Mouse (Mus musculus): Measurements from ENCODE around the gene Immp2l. TPM values are rescaled to one million over a fixed set of nuclear protein-coding genes. Genes with fewer than 3 reads are reported as not detected.

The Immp2l gene
- polyA plus RNA-seq, 2 experiments, result 6.9 to 10.6 TPM

DNA sequence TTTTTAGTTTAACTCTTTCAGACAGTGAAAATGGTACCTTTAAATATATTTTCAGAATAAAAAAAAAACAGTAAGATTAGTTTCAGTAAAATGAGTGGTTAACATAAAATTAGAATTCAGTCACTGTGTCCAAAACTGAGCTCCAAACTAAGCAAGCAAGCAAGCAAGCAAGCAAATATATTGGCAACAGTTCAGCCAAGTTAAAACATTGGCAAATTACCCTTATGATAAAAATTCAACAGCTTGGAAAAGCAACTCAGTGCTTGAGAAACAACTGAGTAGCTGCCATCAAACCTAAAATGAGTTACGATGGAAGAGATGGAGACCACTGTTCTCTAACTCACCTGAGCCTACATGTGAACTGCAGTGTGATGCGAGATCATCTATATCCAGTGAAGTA is 926.8 kb downstream of the Immp2l start:
- H3K27ac ChIP-seq (replicated peaks; ENCODE audit: low read depth, low read length), result no peak overlapping the region
- H3K27me3 ChIP-seq (ENCODE audit: control insufficient read depth, insufficient read depth, low read length), result no peaks in the 10 kb centered on the region
- WGBS, result 88% methylated on average over 2 of the region's 2 CpGs
- no peak overlapping the region for H3K4me3 ChIP-seq (replicated peaks; ENCODE audit: low read length)
- H3K4me1 ChIP-seq (ENCODE audit: control insufficient read depth, insufficient read depth, low read length), result no peaks in the 10 kb centered on the region
- H3K9me3 ChIP-seq (ENCODE audit: control insufficient read depth, low read length), result no peaks in the 10 kb centered on the region
- DNase-seq (ENCODE audit: low spot score), result no peak
- H3K4me2 ChIP-seq (replicated peaks; ENCODE audit: low read depth, low read length, severe bottlenecking), result no peak overlapping the region
- no peaks in the 10 kb centered on the region for H3K36me3 ChIP-seq (ENCODE audit: control insufficient read depth, insufficient read depth, low read length)
- ATAC-seq (ENCODE audit: low FRiP score, low read depth), result no peak
- TF ChIP-seq POLR2A (IDR thresholded peaks at IDR 0.05; ENCODE audit: borderline replicate concordance, extremely low read depth, insufficient read depth, insufficient read length), result no peak
- H3K9ac ChIP-seq (ENCODE audit: low read depth, low read length, severe bottlenecking), result no peak overlapping the region

GRCm38 (mm10) chr12:41961038-41961437 is 937.1 kb downstream of the Immp2l start:
- no peak for TF ChIP-seq POLR2A (IDR thresholded peaks at IDR 0.05; ENCODE audit: borderline replicate concordance, extremely low read depth, insufficient read depth, insufficient read length)
- Histone ChIP-seq H3K9me3 (ENCODE audit: control insufficient read depth, low read length) (no peaks in the 10 kb centered on the region), H3K4me1 (ENCODE audit: control insufficient read depth, insufficient read depth, low read length) (no peaks in the 10 kb centered on the region), H3K27me3 (ENCODE audit: control insufficient read depth, insufficient read depth, low read length) (no peaks in the 10 kb centered on the region), H3K27ac (replicated peaks; ENCODE audit: low read depth, low read length) (no peak overlapping the region), H3K4me2 (replicated peaks; ENCODE audit: low read depth, low read length, severe bottlenecking) (no peak overlapping the region), H3K9ac (ENCODE audit: low read depth, low read length, severe bottlenecking) (no peak overlapping the region), H3K4me3 (replicated peaks; ENCODE audit: low read length) (no peak overlapping the region), H3K36me3 (ENCODE audit: control insufficient read depth, insufficient read depth, low read length) (no peaks in the 10 kb centered on the region)
- ATAC-seq (ENCODE audit: low FRiP score, low read depth) (no peak), DNase-seq (ENCODE audit: low spot score) (no peak)
- 61% methylated on average over 4 of the region's 4 CpGs for WGBS

DNA sequence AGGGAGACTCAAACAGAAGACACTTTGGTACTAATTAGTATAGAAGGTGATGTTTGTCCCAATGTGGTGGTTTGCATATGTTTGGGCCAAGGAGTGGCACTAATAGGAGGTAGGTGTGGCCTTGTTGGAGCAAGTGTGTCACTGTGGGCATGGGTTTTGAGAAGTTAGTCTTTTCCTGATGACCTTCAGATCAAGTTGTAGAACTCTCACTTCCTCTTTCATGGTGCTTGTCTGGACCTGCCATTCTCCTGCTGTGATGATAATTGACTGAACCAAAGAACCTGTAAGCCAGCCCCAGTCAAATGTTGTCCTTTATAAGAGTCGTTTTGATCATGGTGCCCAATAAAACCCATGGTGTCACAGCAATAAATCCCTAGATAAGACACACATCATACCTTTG is 967.5 kb downstream of the Immp2l start:
- no peak overlapping the region for H3K4me2 ChIP-seq (replicated peaks; ENCODE audit: low read depth, low read length, severe bottlenecking)

More for the DNA sequence above, 967.5 kb downstream of the Immp2l start:
- no peaks in the 10 kb centered on the region for H3K4me1 ChIP-seq (ENCODE audit: control insufficient read depth, insufficient read depth, low read length)
- no peak for TF ChIP-seq POLR2A (IDR thresholded peaks at IDR 0.05; ENCODE audit: borderline replicate concordance, extremely low read depth, insufficient read depth, insufficient read length)
- H3K27ac ChIP-seq (replicated peaks; ENCODE audit: low read depth, low read length), result no peak overlapping the region
- H3K9ac ChIP-seq (ENCODE audit: low read depth, low read length, severe bottlenecking), result no peak overlapping the region
- H3K9me3 ChIP-seq (ENCODE audit: control insufficient read depth, low read length), result no peaks in the 10 kb centered on the region
- H3K36me3 ChIP-seq (ENCODE audit: control insufficient read depth, insufficient read depth, low read length), result no peaks in the 10 kb centered on the region
- WGBS, result 66% methylated on average over 1 of the region's 1 CpGs
- no peaks in the 10 kb centered on the region for H3K27me3 ChIP-seq (ENCODE audit: control insufficient read depth, insufficient read depth, low read length)
- no peak overlapping the region for H3K4me3 ChIP-seq (replicated peaks; ENCODE audit: low read length)
- DNase-seq (ENCODE audit: low spot score) (no peak), ATAC-seq (ENCODE audit: low FRiP score, low read depth) (no peak)

Data from limb, embryonic 14.5 days (tissue).